Mouse (Mus musculus): ENCODE data around the gene Bcas1. TPM values are rescaled to one million over a fixed set of nuclear protein-coding genes. Genes with fewer than 3 reads are reported as not detected.

Gene Bcas1
- polyA plus RNA-seq (2012; rRNA removed), result 1.2 and 1.5 TPM in 2 replicates

GRCm38 (mm10) chr2:170427704-170428103 lies at the start of gene Bcas1:
Gene Bcas1 (minus strand): TSS chr2:170427845.

Other genes starting within 250 kb of the Bcas1 start
- 20.4 and 23.0 TPM in 2 replicates for gene Pfdn4, start 68.6 kb upstream of the Bcas1 start, polyA plus RNA-seq (2012; rRNA removed)
- not detected in 2 replicates for gene Cyp24a1, start 69.3 kb upstream of the Bcas1 start, polyA plus RNA-seq (2012; rRNA removed)
- gene 4930470P17Rik, start 174.2 kb upstream of the Bcas1 start, polyA plus RNA-seq (2012; rRNA removed), result not detected in 2 replicates

Data from liver, embryonic 18 days (tissue).